Mouse (Mus musculus): ENCODE measurements around the gene Senp5. TPM values are rescaled to one million over a fixed set of nuclear protein-coding genes. Genes with fewer than 3 reads are reported as not detected.
A peak's percentile ranks its signal among the peaks of the same experiment; 100 is the strongest.

The Senp5 gene
- polyA plus RNA-seq, 1 experiment from 2014 or later = 27.5 TPM

GRCm38 (mm10) chr16:31918248-31918724 is 84.8 kb downstream of the Senp5 start:
- H3K27ac ChIP-seq = no peak overlapping the region
- H3K9me3 ChIP-seq (replicated peaks) = no peaks in the 10 kb centered on the region
- ATAC-seq (ENCODE audit: low FRiP score) = no peak
- peak overlapping the region; percentile 37 for H3K4me2 ChIP-seq (replicated peaks)
- H3K4me3 ChIP-seq = no peak overlapping the region
- no peaks in the 10 kb centered on the region for H3K27me3 ChIP-seq
- H3K9ac ChIP-seq = 0 out of 2 replicates have a peak overlapping the region, but pooled peaks have one; percentile 8
- peaks cover 2% of the 10 kb centered on the region for H3K4me1 ChIP-seq
- 3% methylated on average over 14 of the region's 14 CpGs for WGBS
- H3K36me3 ChIP-seq = no peaks in the 10 kb centered on the region

- Histone ChIP-seq H3K4me1 (peaks cover 2% of the 10 kb centered on the region), H3K4me3 (no peak overlapping the region), H3K36me3 (no peaks in the 10 kb centered on the region), H3K27ac (no peak overlapping the region), H3K4me2 (replicated peaks) (no peak overlapping the region), H3K27me3 (no peaks in the 10 kb centered on the region), H3K9me3 (replicated peaks) (no peaks in the 10 kb centered on the region), H3K9ac (no peak overlapping the region)
- WGBS = 71% methylated on average over 11 of the region's 11 CpGs
- no peak for ATAC-seq (ENCODE audit: low FRiP score)
These were observed 85.3 kb downstream of the Senp5 start for GRCm38 (mm10) chr16:31917776-31918175.

GRCm38 (mm10) chr16:31910281-31910847 is 92.7 kb downstream of the Senp5 start:
- H3K9ac ChIP-seq = no peak overlapping the region
- no peaks in the 10 kb centered on the region for H3K36me3 ChIP-seq
- no peak overlapping the region for H3K4me3 ChIP-seq
- no peak for ATAC-seq (ENCODE audit: low FRiP score)
- H3K27ac ChIP-seq = no peak overlapping the region
- 75% methylated on average over 10 of the region's 10 CpGs for WGBS
- H3K4me2 ChIP-seq (replicated peaks) = no peak overlapping the region
- H3K9me3 ChIP-seq (replicated peaks) = no peaks in the 10 kb centered on the region
- peaks cover 15% of the 10 kb centered on the region for H3K4me1 ChIP-seq
- no peaks in the 10 kb centered on the region; the same call in 1 of the 2 replicates for H3K27me3 ChIP-seq

Small RNAs within 50 kb of the gene (microRNA-seq; reads per million reads assigned to microRNA genes)
- gene Gm26269 = not detected

Other genes with a start within 250 kb of the Senp5 start
- 0.40 and 0.60 TPM in 2 replicates for gene Meltf, start 124.5 kb downstream of the Senp5 start, polyA plus RNA-seq (2016; fragmentation: Nextera tagmentation; extraction: Ambion mirVana)
- gene Pigz, start 69.4 kb downstream of the Senp5 start, polyA plus RNA-seq (2016; fragmentation: Nextera tagmentation; extraction: Ambion mirVana) = 2.1 and 2.8 TPM in 2 replicates
- 81.1 and 88.2 TPM in 2 replicates for gene 0610012G03Rik, start 54.8 kb downstream of the Senp5 start, polyA plus RNA-seq (2016; fragmentation: Nextera tagmentation; extraction: Ambion mirVana)
- gene Ncbp2, start 54.8 kb downstream of the Senp5 start, polyA plus RNA-seq (2016; fragmentation: Nextera tagmentation; extraction: Ambion mirVana) = 123 and 128 TPM in 2 replicates
- 48.5 and 50.3 TPM in 2 replicates for gene Pak2, start 76.1 kb upstream of the Senp5 start, polyA plus RNA-seq (2016; fragmentation: Nextera tagmentation; extraction: Ambion mirVana)
- gene Pigx, start 96.5 kb upstream of the Senp5 start, polyA plus RNA-seq (2016; fragmentation: Nextera tagmentation; extraction: Ambion mirVana) = 124 and 135 TPM in 2 replicates
- 39.6 and 41.9 TPM in 2 replicates for gene Cep19, start 96.5 kb upstream of the Senp5 start, polyA plus RNA-seq (2016; fragmentation: Nextera tagmentation; extraction: Ambion mirVana)
- 9.8 and 10.1 TPM in 2 replicates for gene Nrros, start 162.3 kb upstream of the Senp5 start, polyA plus RNA-seq (2016; fragmentation: Nextera tagmentation; extraction: Ambion mirVana)
- 0.26 TPM in 1 of 2 replicates, not detected in the other for gene Bex6, start 176.5 kb upstream of the Senp5 start, polyA plus RNA-seq (2016; fragmentation: Nextera tagmentation; extraction: Ambion mirVana)
- 26.1 and 28.4 TPM in 2 replicates for gene Fbxo45, start 243.9 kb upstream of the Senp5 start, polyA plus RNA-seq (2016; fragmentation: Nextera tagmentation; extraction: Ambion mirVana)
- gene Wdr53, start 243.9 kb upstream of the Senp5 start, polyA plus RNA-seq (2016; fragmentation: Nextera tagmentation; extraction: Ambion mirVana) = 17.1 and 18.5 TPM in 2 replicates